Mouse (Mus musculus) brain, embryonic 14.5 days (tissue): ENCODE measurements around the gene Tcerg1l.

Experiments used
- CTCF ChIP-seq: fragments of 200-500 bp; IDR thresholded peaks from 2 replicates; pipeline ENCODE4 v1.5.1; 2012; ENCODE audit warnings: inconsistent platforms, mild to moderate bottlenecking, moderate library complexity, borderline replicate concordance; ENCODE audit not compliant: insufficient read depth, insufficient read length; ENCODE audit errors: extremely low read depth
- POLR2A ChIP-seq: fragments of 200-500 bp; IDR thresholded peaks from 2 replicates; pipeline ENCODE4 v1.6.1; 2012; ENCODE audit warnings: mild to moderate bottlenecking, inconsistent platforms, borderline replicate concordance; ENCODE audit not compliant: poor library complexity, insufficient read depth, insufficient read length, severe bottlenecking; ENCODE audit errors: extremely low read depth

- TF ChIP-seq CTCF (no peak), POLR2A (no peak)
Measured at GRCm38 (mm10) chr7:138378546-138378945, 19.0 kb downstream of the Tcerg1l start.
